Comparison of ENCODE assay signal across 10 mouse cellular contexts in the genomic region with DNA sequence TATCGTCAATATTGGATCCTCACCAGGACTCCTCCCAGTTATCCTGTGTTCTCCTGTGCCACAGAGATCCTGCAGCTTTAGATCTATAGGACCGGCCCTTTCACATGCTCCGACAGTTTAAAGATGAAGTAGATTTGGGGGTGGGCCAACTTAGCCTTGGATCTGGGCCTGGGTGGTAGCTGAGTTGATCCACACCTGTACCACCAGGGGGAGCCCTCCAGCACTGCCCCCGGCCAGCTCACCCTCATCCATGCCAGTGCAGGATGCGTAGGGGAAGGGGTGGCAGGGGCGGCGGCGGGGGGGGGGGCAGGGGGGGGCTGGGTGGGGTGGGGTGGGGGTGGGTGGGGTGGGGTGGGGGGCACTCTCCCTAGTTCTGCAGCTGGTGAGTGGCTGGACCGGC. TPM values are rescaled to one million over a fixed set of nuclear protein-coding genes. Genes with fewer than 3 reads are reported as not detected.
DNase-seq lines count a peak whose midpoint lies in the region; ATAC-seq and TF ChIP-seq lines count a peak whose summit lies in the region.
"Had no signal": no experiment of that assay in that cellular context is flagged by ENCODE, and none has a peak within 500 bp of the region (broad histone marks: within the 10 kb centered on the region; RNA-seq: fewer than 3 reads in every experiment).

No protein-coding gene starts in this region.

- no peaks in the 10 kb centered on the region for H3K36me3 ChIP-seq in hindbrain, postnatal 0 days (ENCODE audit: insufficient read depth, low read length)
- no peaks in the 10 kb centered on the region for H3K36me3 ChIP-seq in hindbrain, embryonic 16.5 days (ENCODE audit: control insufficient read depth, insufficient read depth, low read length)
- H3K36me3 ChIP-seq: forebrain, embryonic 15.5 days; hindbrain, embryonic 15.5 days; limb, embryonic 15.5 days had no signal

- DNase-seq in hindbrain, postnatal 0 days (ENCODE audit: low spot score) = no peak
- peak; percentile 32 for DNase-seq in CD4-positive helper T cell, adult 2 months (ENCODE audit: low read depth, low spot score)
- peak; percentile 34 to 40 for DNase-seq in natural killer cell, adult 2 months (ENCODE audit: low spot score in 2 of 2)
- DNase-seq in frontal cortex, postnatal 10 days (ENCODE audit: low spot score in 2 of 2) = no peak
- DNase-seq in cerebellum, postnatal 4 days (ENCODE audit: low spot score in 2 of 2) = no peak

- H3K27me3 ChIP-seq in hindbrain, postnatal 0 days (ENCODE audit: insufficient read depth, low read length) = no peaks in the 10 kb centered on the region
- no peaks in the 10 kb centered on the region for H3K27me3 ChIP-seq in hindbrain, embryonic 16.5 days (replicated peaks; ENCODE audit: control insufficient read depth, insufficient read depth, low read length)
- H3K27me3 ChIP-seq: forebrain, embryonic 15.5 days; hindbrain, embryonic 15.5 days; limb, embryonic 15.5 days had no signal

- no peaks in the 10 kb centered on the region for H3K9me3 ChIP-seq in hindbrain, postnatal 0 days (ENCODE audit: low read length)
- H3K9me3 ChIP-seq in hindbrain, embryonic 16.5 days (ENCODE audit: control insufficient read depth, low read length) = no peaks in the 10 kb centered on the region
- H3K9me3 ChIP-seq: forebrain, embryonic 15.5 days; hindbrain, embryonic 15.5 days; limb, embryonic 15.5 days had no signal

- TF ChIP-seq CTCF in hindbrain, postnatal 0 days (IDR thresholded peaks at IDR 0.05; ENCODE audit: low read depth) = peak; percentile 34
- peak; percentile 76 for TF ChIP-seq CTCF in bone marrow, adult 2 months (IDR thresholded peaks at IDR 0.05; ENCODE audit: control insufficient read depth, insufficient read depth, low read length)

- 78% methylated on average over 9 of the region's 9 CpGs for WGBS in hindbrain, postnatal 0 days
- WGBS in hindbrain, embryonic 16.5 days = 76% methylated on average over 6 of the region's 9 CpGs
- WGBS in bone marrow, adult 2 months = 63% methylated on average over 8 of the region's 9 CpGs

- H3K4me3 ChIP-seq in hindbrain, postnatal 0 days (ENCODE audit: low read length) = no peak overlapping the region
- H3K4me3 ChIP-seq in hindbrain, embryonic 16.5 days (ENCODE audit: low read length) = no peak overlapping the region
- no peak overlapping the region for H3K4me3 ChIP-seq in bone marrow, adult 2 months (replicated peaks; ENCODE audit: control insufficient read depth, low read depth, low read length)
- H3K4me3 ChIP-seq: forebrain, embryonic 15.5 days; hindbrain, embryonic 15.5 days; limb, embryonic 15.5 days had no signal

- no peak for TF ChIP-seq POLR2A in bone marrow, adult 2 months (IDR thresholded peaks at IDR 0.05; ENCODE audit: borderline replicate concordance, control insufficient read depth, low read depth, low read length)

- no peaks in the 10 kb centered on the region for H3K4me1 ChIP-seq in hindbrain, postnatal 0 days (ENCODE audit: insufficient read depth, low read length)
- H3K4me1 ChIP-seq in hindbrain, embryonic 16.5 days (ENCODE audit: control insufficient read depth, insufficient read depth, low read depth, low read length) = no peaks in the 10 kb centered on the region
- no peaks in the 10 kb centered on the region for H3K4me1 ChIP-seq in bone marrow, adult 2 months (ENCODE audit: control insufficient read depth, insufficient read depth, low read length)
- H3K4me1 ChIP-seq: forebrain, embryonic 15.5 days; hindbrain, embryonic 15.5 days; limb, embryonic 15.5 days had no signal

- H3K4me2 ChIP-seq in hindbrain, postnatal 0 days (ENCODE audit: low read depth, low read length) = no peak overlapping the region
- no peak overlapping the region for H3K4me2 ChIP-seq in hindbrain, embryonic 16.5 days (ENCODE audit: low read length)
- H3K4me2 ChIP-seq: forebrain, embryonic 15.5 days; hindbrain, embryonic 15.5 days; limb, embryonic 15.5 days had no signal

- ATAC-seq in hindbrain, postnatal 0 days = no peak
- no peak for ATAC-seq in hindbrain, embryonic 16.5 days
- ATAC-seq: forebrain, embryonic 15.5 days had no signal

- H3K27ac ChIP-seq in hindbrain, postnatal 0 days = no peak overlapping the region
- H3K27ac ChIP-seq in hindbrain, embryonic 16.5 days (ENCODE audit: low read depth, low read length) = no peak overlapping the region
- no peak overlapping the region for H3K27ac ChIP-seq in bone marrow, adult 2 months (ENCODE audit: control insufficient read depth, insufficient read depth, low read depth, low read length, poor library complexity)
- H3K27ac ChIP-seq: forebrain, embryonic 15.5 days; hindbrain, embryonic 15.5 days; limb, embryonic 15.5 days had no signal

- no peak overlapping the region for H3K9ac ChIP-seq in hindbrain, postnatal 0 days (replicated peaks; ENCODE audit: low read length)
- no peak overlapping the region for H3K9ac ChIP-seq in hindbrain, embryonic 16.5 days (ENCODE audit: low read depth, low read length)
- H3K9ac ChIP-seq: forebrain, embryonic 15.5 days; hindbrain, embryonic 15.5 days; limb, embryonic 15.5 days had no signal

RNA-seq across cellular contexts. Expression of gene Nfil3, which starts 38.7 kb away (rescaled TPM):
- 16.4 and 17.9 TPM in 2 replicates for total RNA-seq in hindbrain, postnatal 0 days (2014; rRNA removed)
- polyA plus RNA-seq in hindbrain, postnatal 0 days (2015; fragmentation: Nextera tagmentation; extraction: Ambion mirVana) = 27.2 and 28.3 TPM in 2 replicates
- 44.8 and 46.0 TPM in 2 replicates for polyA plus RNA-seq in hindbrain, embryonic 16.5 days (2015; fragmentation: Nextera tagmentation; extraction: Ambion mirVana)
- 2.1 and 6.2 TPM in 2 replicates for polyA plus RNA-seq in bone marrow, adult 2 months (2011; ENCODE audit: insufficient read depth, insufficient read length, low replicate concordance, missing spikeins)

Comparison
In these comparisons a context has a peak if more than half of its experiments do, and no peak if none do; other contexts are left out.
1. DNase-seq: peak in CD4-positive helper T cell, adult 2 months (single experiment) and natural killer cell, adult 2 months (2 of 2); none in hindbrain, postnatal 0 days (single experiment), frontal cortex, postnatal 10 days (0 of 2) and cerebellum, postnatal 4 days (0 of 2).